Mouse (Mus musculus) right cerebral cortex, postnatal 14 days (tissue): ENCODE results near the gene Parvb.
A peak's percentile ranks its signal among the peaks of the same experiment; 100 is the strongest.

Experiments used
- DNase-seq: peaks from one replicate; pipeline ENCODE4 v3.0.0; 2022

Parvb gene

DNA sequence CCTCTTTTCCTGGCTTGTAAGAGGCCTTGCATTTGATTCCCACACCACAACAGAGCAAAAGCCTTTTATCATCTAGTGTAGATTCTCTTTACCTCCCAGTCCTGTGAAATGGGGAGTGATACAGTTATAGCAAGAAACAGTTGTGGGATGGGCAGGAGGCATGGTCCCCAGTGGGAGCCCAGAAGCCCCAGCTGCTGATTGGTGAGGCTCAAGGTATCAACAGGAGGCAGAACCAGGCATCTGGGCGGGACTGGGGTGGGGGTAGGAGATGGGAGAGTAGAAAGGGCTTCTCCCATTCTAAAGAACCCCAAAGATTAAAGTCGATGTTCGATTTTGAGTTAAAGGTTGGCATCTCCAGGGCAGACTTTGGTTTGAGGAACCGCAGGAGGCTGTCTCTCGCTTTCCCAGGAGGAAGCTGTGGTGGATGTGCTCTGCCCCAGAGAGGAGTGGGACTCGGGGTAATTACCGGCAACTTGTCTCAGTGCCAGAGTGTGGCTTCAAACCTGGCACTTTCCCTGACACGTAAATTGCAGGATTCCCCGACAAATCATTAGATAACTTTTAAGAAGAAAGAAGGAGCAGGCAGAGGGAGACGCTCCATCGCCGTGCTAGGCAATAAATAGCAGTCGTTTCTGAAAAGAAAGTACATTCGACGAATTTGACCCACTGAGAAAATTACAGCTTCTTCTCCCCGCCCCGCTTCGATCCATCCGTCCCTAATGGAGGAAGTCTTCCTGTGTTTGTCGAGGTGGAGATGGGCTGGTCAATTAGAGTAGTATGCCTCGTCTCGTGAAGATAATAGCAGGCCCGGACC, 13.7 kb upstream of the Parvb start:
- DNase-seq: no peak

GRCm38 (mm10) chr15:84218783-84219271, 13.0 kb upstream of the Parvb start:
- DNase-seq: no peak

DNA sequence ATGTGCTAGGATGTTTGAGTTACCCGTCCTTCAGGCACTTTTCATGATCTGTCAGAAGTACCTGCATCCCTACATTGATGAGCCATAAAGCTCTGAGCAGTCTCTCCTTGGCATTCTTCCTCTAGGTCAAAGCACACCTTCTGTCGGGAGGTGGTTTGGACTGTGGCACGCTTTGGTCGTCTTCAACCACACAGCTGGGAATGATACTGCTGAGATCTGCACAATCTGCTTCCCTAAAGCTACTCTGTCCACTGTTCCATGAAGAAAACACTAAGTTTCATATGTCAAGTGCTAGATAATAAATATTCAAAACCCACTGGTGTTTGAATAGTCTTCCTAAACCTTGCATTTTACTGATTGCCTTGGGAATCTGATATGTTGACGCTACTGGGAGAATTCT, 10.3 kb upstream of the Parvb start:
- no peak for DNase-seq

GRCm38 (mm10) chr15:84223423-84223822, 8.4 kb upstream of the Parvb start:
- DNase-seq: no peak

- no peak for DNase-seq
Observed at GRCm38 (mm10) chr15:84224779-84225178, 7.1 kb upstream of the Parvb start.

GRCm38 (mm10) chr15:84226918-84227317, 4.9 kb upstream of the Parvb start:
- no peak for DNase-seq

- no peak for DNase-seq
Observed at GRCm38 (mm10) chr15:84230661-84231060, 1.2 kb upstream of the Parvb start.

DNA sequence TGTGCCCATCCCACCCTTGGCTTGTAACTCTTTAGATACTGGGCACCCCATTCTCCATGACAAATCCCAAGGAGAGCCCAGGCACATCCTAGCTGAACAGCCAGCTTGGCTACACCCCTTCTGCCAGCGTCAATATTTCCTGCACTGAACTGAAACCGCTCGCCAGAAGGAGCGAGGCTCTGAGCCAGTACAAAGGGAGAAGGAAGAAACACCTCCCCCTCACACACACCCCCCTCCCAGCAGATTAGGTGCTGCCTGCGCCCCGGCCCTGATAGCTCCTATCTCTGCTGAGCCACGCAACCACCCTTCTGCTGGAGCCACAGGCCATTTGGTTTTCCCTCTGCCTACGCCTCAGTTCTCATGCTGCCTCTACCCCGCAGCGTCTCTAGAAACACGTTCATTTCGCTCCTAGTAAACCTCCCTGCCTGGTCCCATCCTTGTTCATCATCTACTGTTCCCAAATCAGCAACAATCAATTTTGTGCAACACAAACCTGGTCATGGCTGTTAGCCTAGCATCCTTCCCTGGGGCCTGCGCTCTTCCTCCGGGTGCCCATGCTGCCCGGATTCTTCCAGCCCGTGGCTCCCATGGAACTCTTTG, 630 bp upstream of the Parvb start:
- DNase-seq: peak; percentile 49

- DNase-seq: no peak
Observed at GRCm38 (mm10) chr15:84232609-84233008, 766 bp downstream of the Parvb start.

DNA sequence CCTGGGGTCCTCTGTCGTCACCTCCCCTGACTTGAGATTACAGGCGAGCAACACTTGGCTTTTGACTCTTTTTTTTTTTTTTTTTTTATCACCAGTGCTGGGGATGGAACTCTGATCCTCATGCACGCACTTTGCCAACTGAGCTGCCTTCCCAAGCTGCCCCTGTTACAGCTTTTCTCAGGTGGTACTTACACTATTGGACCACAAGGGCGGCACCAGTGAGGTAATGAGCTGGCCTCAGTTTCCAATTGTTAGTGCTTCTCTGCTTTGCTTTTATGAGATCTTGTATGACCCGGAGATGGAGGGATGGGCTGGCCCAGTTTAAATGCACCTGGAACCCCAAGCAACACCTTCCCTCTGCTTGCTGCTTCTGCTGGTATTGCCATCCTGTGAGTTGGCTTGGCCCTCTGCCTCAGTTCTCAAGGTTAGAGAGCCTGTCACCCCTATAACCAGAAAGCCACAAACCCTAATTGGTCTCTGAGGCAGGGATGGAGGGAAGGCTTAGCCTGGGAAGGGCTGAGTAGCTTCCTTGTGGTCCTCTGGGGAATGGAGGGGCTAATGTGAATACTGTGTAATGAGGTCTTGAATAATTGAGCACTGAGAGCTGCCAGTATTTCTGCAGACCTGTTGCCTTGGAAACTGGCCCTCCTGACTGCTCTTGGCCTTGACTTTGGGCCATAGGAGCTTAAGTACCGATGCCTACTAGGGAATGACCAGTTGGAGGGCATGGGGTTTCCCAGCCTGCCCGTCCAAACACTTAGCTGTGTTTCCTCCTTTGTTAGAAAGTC, 3.1 kb downstream of the Parvb start:
- no peak for DNase-seq

GRCm38 (mm10) chr15:84235646-84236045, 3.8 kb downstream of the Parvb start:
- DNase-seq: no peak

DNA sequence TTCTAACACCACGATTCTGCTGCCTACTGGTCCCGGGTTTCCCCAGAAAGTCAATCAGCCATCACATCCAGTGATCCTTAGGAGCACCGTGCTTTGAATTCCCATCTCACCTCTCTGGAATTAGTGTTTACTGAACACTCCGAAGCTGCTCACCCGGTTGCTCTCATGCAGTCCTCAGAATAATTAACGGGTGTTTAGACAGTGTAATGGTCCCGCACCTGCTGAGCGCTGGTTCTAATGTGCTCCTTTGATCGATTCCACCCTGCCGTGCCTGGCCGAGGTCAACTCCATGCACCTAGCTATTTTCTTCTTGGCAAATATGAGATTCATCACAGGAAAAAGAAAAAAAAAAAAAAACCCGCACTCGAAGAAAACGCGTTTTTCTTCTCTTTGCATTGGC, 6.7 kb downstream of the Parvb start:
- DNase-seq: no peak

- DNase-seq: no peak
Observed at GRCm38 (mm10) chr15:84238991-84239401, 7.2 kb downstream of the Parvb start.

DNA sequence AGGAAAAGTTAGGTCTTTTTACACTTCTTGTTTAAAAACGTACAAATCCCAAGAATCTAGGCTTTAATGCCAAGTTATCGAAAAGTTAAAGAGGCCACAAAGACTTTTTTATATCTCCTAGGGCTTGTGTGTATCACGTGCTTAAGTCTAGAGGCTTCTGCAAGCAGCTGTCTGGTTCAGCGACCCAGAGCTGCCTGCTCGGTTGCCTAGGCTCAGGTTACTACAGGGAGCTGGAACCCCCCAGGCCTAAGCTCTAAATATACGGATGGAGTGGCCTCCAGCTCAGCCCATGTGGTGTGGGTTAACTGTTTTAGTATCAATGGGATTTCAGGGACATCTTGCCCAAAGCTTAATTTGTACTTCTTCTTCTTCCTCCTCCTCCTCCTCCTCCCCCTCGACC, 9.7 kb downstream of the Parvb start:
- DNase-seq: no peak

GRCm38 (mm10) chr15:84245104-84245503, 13.3 kb downstream of the Parvb start:
- no peak for DNase-seq

GRCm38 (mm10) chr15:84246195-84246594, 14.4 kb downstream of the Parvb start:
- no peak for DNase-seq

DNA sequence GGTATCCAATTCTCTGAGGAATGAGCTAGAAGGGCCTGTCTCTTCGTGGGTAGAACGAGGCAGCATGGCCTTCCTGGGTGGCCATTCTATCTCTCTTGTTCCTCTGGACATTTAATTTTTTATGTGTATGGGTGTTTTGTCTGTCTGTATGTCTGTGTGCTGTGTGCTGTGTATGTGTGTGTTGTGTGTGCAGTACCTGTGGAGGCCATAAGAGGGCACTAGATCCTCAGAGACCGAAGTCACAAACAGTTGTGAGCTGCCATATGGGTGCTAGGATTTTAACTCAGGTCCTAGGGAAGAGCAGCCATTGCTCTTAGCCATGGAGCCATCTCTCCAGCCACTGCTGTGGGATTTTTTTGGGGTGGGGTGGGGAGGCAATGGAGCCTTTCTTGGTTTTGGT, 15.5 kb downstream of the Parvb start:
- DNase-seq: no peak

DNA sequence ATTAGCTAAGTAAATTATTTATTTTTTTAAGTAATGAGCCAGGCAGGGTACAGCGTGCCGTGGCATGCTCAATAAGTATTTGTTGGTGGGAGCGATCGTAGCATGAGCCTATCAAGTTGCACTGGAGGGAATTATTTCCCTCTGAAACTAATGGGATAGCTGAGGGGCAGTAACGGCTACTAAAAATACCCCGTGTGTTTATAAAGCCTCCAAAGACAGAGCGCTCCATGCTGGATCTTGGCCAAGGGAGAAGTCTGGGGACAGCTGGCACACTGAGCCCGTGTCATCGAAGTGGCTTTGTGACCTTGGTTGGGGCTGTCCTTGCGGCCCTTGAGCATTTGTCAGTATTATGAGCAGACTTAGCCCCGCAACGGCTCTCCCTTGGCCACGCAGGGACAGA, 19.4 kb downstream of the Parvb start:
- no peak for DNase-seq

DNA sequence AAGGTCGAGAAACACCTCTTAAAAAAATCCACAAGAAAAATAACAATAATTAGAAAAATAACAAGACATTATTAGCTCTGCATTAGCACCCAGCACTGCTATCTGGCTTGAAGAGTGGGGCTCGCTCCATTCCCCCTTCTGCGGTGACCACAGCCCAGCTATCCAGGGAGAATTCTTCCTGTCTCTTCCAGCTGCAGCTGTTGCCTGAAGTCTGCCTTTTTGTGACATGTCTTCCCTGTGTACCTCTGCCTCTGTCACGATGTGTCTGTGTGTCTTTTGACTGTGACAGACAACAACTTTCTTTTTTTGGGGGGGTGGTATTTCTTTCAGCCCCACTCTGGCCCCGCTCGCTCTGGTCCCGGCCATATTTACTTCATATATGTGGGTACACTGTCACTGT, 20.8 kb downstream of the Parvb start:
- no peak for DNase-seq

- DNase-seq: no peak
Observed at GRCm38 (mm10) chr15:84253757-84254156, 21.9 kb downstream of the Parvb start.

- DNase-seq: no peak
Observed at GRCm38 (mm10) chr15:84254387-84254786, 22.5 kb downstream of the Parvb start.

DNA sequence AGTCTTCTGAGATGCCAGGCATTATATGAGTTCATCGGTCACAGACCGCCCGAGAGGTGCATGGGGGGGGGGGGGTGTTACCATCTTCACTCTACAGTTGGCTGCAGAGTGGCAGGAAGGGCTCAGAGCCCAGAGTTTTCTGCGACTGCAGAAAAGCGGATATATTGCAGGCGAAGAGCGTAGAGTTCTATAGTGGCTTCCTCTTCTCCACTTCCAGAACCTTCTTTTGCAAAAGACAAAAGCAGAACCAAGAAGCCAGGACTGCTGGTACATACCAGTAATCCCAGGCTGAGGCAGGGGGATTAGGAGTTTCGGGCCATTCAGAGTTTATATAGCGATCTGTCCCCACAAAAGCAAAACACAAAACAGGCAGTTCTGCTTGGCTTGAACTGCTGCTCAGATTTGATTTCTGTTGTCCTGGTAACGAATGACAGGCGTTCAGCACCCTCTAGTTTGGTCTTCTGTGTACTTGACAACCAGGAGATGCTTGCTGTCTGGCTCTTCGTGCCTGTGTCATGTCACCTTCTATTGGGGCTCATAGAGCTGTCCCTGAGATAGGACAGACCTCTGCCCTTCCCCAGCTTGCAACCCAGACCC, 24.5 kb downstream of the Parvb start:
- no peak for DNase-seq

GRCm38 (mm10) chr15:84256864-84257263, 25.0 kb downstream of the Parvb start:
- DNase-seq: no peak
